Mouse (Mus musculus) lung, adult 2 months (tissue): ENCODE data around the gene Ddit4.
A peak's percentile ranks its signal among the peaks of the same experiment; 100 is the strongest.

Experiments used
- CTCF ChIP-seq: fragments of 200-500 bp; IDR thresholded peaks from 2 replicates; pipeline ENCODE4 v1.5.1; 2011; ENCODE audit warnings: mild to moderate bottlenecking, low read length, control low read depth; ENCODE audit not compliant: insufficient read depth
- POLR2A ChIP-seq: fragments of 200-500 bp; IDR thresholded peaks from 2 replicates; pipeline ENCODE4 v1.6.1; 2011; ENCODE audit warnings: low read depth, mild to moderate bottlenecking, control low read depth, low read length, borderline replicate concordance; ENCODE audit errors: extremely low read depth

- peak; percentile 12; the same call in 1 of the 2 replicates for TF ChIP-seq CTCF
- no peak for TF ChIP-seq POLR2A
Measured at GRCm38 (mm10) chr10:59916159-59916558, 35.5 kb downstream of the Ddit4 start.
